Mouse (Mus musculus): ENCODE data around the gene Unc13a.

Unc13a gene

GRCm38 (mm10) chr8:71666855-71667254 lies 4.7 kb downstream of the Unc13a start:
- peak in 1 of 2 experiments; percentile 19 for DNase-seq (ENCODE audit: low spot score in 2 of 2)

- DNase-seq (ENCODE audit: low spot score in 2 of 2): peak in 1 of 2 experiments; percentile 73
Observed at GRCm38 (mm10) chr8:71665331-71666130, 6.0 kb downstream of the Unc13a start.

GRCm38 (mm10) chr8:71660325-71661120 lies 11.0 kb downstream of the Unc13a start:
- peak; percentile 89 to 92 for DNase-seq (ENCODE audit: low spot score in 2 of 2)

- peak in 1 of 2 experiments; percentile 29 for DNase-seq (ENCODE audit: low spot score in 2 of 2)
Observed at GRCm38 (mm10) chr8:71659751-71660150, 11.8 kb downstream of the Unc13a start.

GRCm38 (mm10) chr8:71658515-71659049 lies 13.0 kb downstream of the Unc13a start:
- DNase-seq (ENCODE audit: low spot score in 2 of 2): peak; percentile 28 to 29

- peak; percentile 27 to 32 for DNase-seq (ENCODE audit: low spot score in 2 of 2)
Observed at GRCm38 (mm10) chr8:71657816-71658215, 13.7 kb downstream of the Unc13a start.

- peak; percentile 30 to 33 for DNase-seq (ENCODE audit: low spot score in 2 of 2)
Observed at GRCm38 (mm10) chr8:71654600-71654999, 17.0 kb downstream of the Unc13a start.

- no peak for DNase-seq (ENCODE audit: low spot score in 2 of 2)
Observed at GRCm38 (mm10) chr8:71645510-71645909, 26.0 kb downstream of the Unc13a start.

GRCm38 (mm10) chr8:71639318-71639717 lies 32.2 kb downstream of the Unc13a start:
- no peak for DNase-seq (ENCODE audit: low spot score in 2 of 2)

GRCm38 (mm10) chr8:71638321-71638720 lies 33.2 kb downstream of the Unc13a start:
- no peak for DNase-seq (ENCODE audit: low spot score in 2 of 2)

- DNase-seq (ENCODE audit: low spot score in 2 of 2): peak in 1 of 2 experiments; percentile 48
Observed at GRCm38 (mm10) chr8:71637149-71638095, 34.1 kb downstream of the Unc13a start.

- peak; percentile 62 to 64 for DNase-seq (ENCODE audit: low spot score in 2 of 2)
Observed at GRCm38 (mm10) chr8:71633981-71634667, 37.4 kb downstream of the Unc13a start.

GRCm38 (mm10) chr8:71633164-71633563 lies 38.4 kb downstream of the Unc13a start:
- peak in 1 of 2 experiments; percentile 29 for DNase-seq (ENCODE audit: low spot score in 2 of 2)

- DNase-seq (ENCODE audit: low spot score in 2 of 2): no peak
Observed at GRCm38 (mm10) chr8:71631897-71632296, 39.7 kb downstream of the Unc13a start.

GRCm38 (mm10) chr8:71630761-71631160 lies 40.8 kb downstream of the Unc13a start:
- DNase-seq (ENCODE audit: low spot score in 2 of 2): no peak

GRCm38 (mm10) chr8:71629781-71630212 lies 41.8 kb downstream of the Unc13a start:
- peak; percentile 57 to 68 for DNase-seq (ENCODE audit: low spot score in 2 of 2)

- peak; percentile 94 for DNase-seq (ENCODE audit: low spot score in 2 of 2)
Observed at GRCm38 (mm10) chr8:71629096-71629697, 42.4 kb downstream of the Unc13a start.

GRCm38 (mm10) chr8:71628396-71629095 lies 43.0 kb downstream of the Unc13a start:
- DNase-seq (ENCODE audit: low spot score in 2 of 2): no peak
